Mouse (Mus musculus) heart, embryonic 16.5 days (tissue): ENCODE results near the gene Cmya5. TPM values are rescaled to one million over a fixed set of nuclear protein-coding genes. Genes with fewer than 3 reads are reported as not detected.

Source experiments
- ATAC-seq: fragments of 200-750 bp; cut with Nextera tagmentation; replicated peaks from 2 replicates; pipeline ENCODE4 v1.8.0; 2017; ENCODE audit warnings: moderate number of reproducible peaks; ENCODE audit not compliant: insufficient read depth, low FRiP score; ENCODE audit errors: extremely low read depth
- H3K27ac ChIP-seq: fragments of 300-500 bp; sonication (generic); 2 replicates; pipeline ENCODE4 v1.5.1; 2014; ENCODE audit warnings: mild to moderate bottlenecking, low read length, control low read depth, moderate library complexity
- H3K27me3 ChIP-seq: fragments of 300-500 bp; sonication (generic); 2 replicates; pipeline ENCODE4 v1.6.1; 2014; ENCODE audit warnings: low read length, mixed read lengths; ENCODE audit not compliant: control insufficient read depth, insufficient read depth
- H3K36me3 ChIP-seq: fragments of 300-500 bp; sonication (generic); 2 replicates; pipeline ENCODE4 v1.6.1; 2014; ENCODE audit not compliant: control insufficient read depth, insufficient read depth
- H3K4me1 ChIP-seq: fragments of 300-500 bp; sonication (generic); 2 replicates; pipeline ENCODE4 v1.6.1; 2014; ENCODE audit warnings: low read length, mixed read lengths; ENCODE audit not compliant: control insufficient read depth, insufficient read depth
- H3K4me2 ChIP-seq: fragments of 300-500 bp; sonication (generic); 2 replicates; pipeline ENCODE4 v1.6.1; 2014; ENCODE audit warnings: low read depth, mild to moderate bottlenecking, control low read depth, low read length
- H3K4me3 ChIP-seq: fragments of 300-500 bp; sonication (generic); 2 replicates; pipeline ENCODE4 v1.5.1; 2014; ENCODE audit warnings: mild to moderate bottlenecking, control low read depth, low read length
- H3K9ac ChIP-seq: fragments of 300-500 bp; sonication (generic); 2 replicates; pipeline ENCODE4 v1.6.1; 2014; ENCODE audit warnings: low read length, control low read depth
- H3K9me3 ChIP-seq: fragments of 300-500 bp; sonication (generic); replicated peaks from 2 replicates; pipeline ENCODE4 v1.6.1; 2016; ENCODE audit warnings: low read length; ENCODE audit not compliant: control insufficient read depth
- WGBS: fragments of 180-500 bp; shearing (Covaris S2); extraction: QIAGEN DNeasy Blood & Tissue Kit; methylation state at CpG from one replicate; pipeline ENCODE4 v1.1.7; 2014; 5-methylcytosine and 5-hydroxymethylcytosine counted together
- polyA plus RNA-seq: library from polyadenylated mRNA; unstranded; fragments of >200 nt; fragmentation: Nextera tagmentation; extraction: Ambion mirVana; gene quantifications from 2 replicates; pipeline ENCODE4 v1.2.1, GENCODE M21; 2015

Cmya5 gene
- polyA plus RNA-seq, 1 experiment from 2014 or later = 5.5 TPM

- Histone ChIP-seq H3K9ac (no peak overlapping the region), H3K36me3 (peaks cover 11% of the 10 kb centered on the region), H3K4me2 (no peak overlapping the region), H3K27me3 (no peaks in the 10 kb centered on the region), H3K27ac (no peak overlapping the region), H3K4me1 (peaks cover 11% of the 10 kb centered on the region), H3K4me3 (no peak overlapping the region), H3K9me3 (no peaks in the 10 kb centered on the region; the same call in 1 of the 2 replicates)
- no peak for ATAC-seq
- WGBS = 84% methylated on average over 3 of the region's 3 CpGs
Observed at GRCm38 (mm10) chr13:93098596-93098995, 45.9 kb downstream of the Cmya5 start.

GRCm38 (mm10) chr13:93096643-93097042 lies 47.9 kb downstream of the Cmya5 start:
- WGBS = 89% methylated on average over 6 of the region's 6 CpGs
- H3K9me3 ChIP-seq = no peaks in the 10 kb centered on the region
- no peak for ATAC-seq
- H3K27me3 ChIP-seq = no peaks in the 10 kb centered on the region
- no peak overlapping the region for H3K4me2 ChIP-seq
- H3K9ac ChIP-seq = no peak overlapping the region
- H3K4me3 ChIP-seq = no peak overlapping the region
- H3K4me1 ChIP-seq = peaks cover 11% of the 10 kb centered on the region
- H3K27ac ChIP-seq = no peak overlapping the region
- peaks cover 13% of the 10 kb centered on the region for H3K36me3 ChIP-seq

DNA sequence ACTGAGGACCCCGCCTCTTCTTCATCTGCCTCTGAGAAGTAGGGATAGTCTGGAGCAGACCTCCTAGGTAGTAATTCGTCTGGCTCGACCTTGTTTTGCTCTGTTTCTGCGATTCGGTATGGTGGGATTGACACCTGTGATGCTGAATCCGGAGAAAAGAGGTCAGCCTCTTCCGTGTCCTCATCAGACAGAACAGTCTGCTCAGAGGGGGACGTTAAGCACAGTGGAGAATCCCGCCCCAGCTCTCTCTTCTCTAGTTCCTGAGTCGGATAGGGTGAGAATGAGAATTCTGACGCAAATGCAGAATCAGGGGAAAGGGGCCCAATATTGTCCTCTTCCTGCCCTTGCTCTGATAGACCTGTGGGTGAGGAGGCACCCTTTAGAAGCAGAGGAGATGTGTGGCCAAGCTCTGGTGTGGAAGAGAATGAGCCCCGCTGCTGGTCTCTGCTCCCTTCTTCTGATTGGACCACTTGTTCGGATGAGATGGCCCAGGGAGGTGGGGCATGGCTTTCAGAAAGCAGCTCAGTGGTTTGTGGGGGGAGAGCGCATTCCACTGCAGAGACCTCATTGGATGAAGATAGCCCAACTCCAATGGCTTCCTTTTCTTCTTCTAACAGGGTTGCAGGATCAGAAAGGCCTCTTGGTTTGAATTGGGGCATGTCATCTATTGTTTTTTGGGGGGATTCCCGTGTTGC lies 49.3 kb downstream of the Cmya5 start:
- peaks cover 13% of the 10 kb centered on the region for H3K36me3 ChIP-seq
- H3K4me1 ChIP-seq = peaks cover 11% of the 10 kb centered on the region
- no peak overlapping the region for H3K9ac ChIP-seq
- no peaks in the 10 kb centered on the region for H3K27me3 ChIP-seq
- WGBS = 85% methylated on average over 15 of the region's 15 CpGs
- H3K9me3 ChIP-seq = no peaks in the 10 kb centered on the region
- no peak overlapping the region for H3K27ac ChIP-seq
- ATAC-seq = no peak
- H3K4me3 ChIP-seq = no peak overlapping the region
- no peak overlapping the region for H3K4me2 ChIP-seq

- peaks cover 11% of the 10 kb centered on the region for H3K4me1 ChIP-seq
- H3K4me3 ChIP-seq = no peak overlapping the region
- ATAC-seq = peak; percentile 18; the same call in 1 of the 2 replicates
- no peak overlapping the region for H3K27ac ChIP-seq
- no peak overlapping the region for H3K4me2 ChIP-seq
- no peak overlapping the region for H3K9ac ChIP-seq
- H3K9me3 ChIP-seq = no peaks in the 10 kb centered on the region
- H3K27me3 ChIP-seq = no peaks in the 10 kb centered on the region
- H3K36me3 ChIP-seq = peaks cover 13% of the 10 kb centered on the region
- WGBS = 42% methylated on average over 10 of the region's 10 CpGs
Observed at GRCm38 (mm10) chr13:93094204-93094935, 50.2 kb downstream of the Cmya5 start.

- Histone ChIP-seq H3K36me3 (peaks cover 13% of the 10 kb centered on the region), H3K4me3 (no peak overlapping the region), H3K9me3 (no peaks in the 10 kb centered on the region), H3K9ac (no peak overlapping the region), H3K4me1 (peaks cover 11% of the 10 kb centered on the region), H3K27me3 (no peaks in the 10 kb centered on the region), H3K4me2 (no peak overlapping the region), H3K27ac (no peak overlapping the region)
- 70% methylated on average over 5 of the region's 5 CpGs for WGBS
- ATAC-seq = no peak
Observed at GRCm38 (mm10) chr13:93093697-93094096, 50.8 kb downstream of the Cmya5 start.

DNA sequence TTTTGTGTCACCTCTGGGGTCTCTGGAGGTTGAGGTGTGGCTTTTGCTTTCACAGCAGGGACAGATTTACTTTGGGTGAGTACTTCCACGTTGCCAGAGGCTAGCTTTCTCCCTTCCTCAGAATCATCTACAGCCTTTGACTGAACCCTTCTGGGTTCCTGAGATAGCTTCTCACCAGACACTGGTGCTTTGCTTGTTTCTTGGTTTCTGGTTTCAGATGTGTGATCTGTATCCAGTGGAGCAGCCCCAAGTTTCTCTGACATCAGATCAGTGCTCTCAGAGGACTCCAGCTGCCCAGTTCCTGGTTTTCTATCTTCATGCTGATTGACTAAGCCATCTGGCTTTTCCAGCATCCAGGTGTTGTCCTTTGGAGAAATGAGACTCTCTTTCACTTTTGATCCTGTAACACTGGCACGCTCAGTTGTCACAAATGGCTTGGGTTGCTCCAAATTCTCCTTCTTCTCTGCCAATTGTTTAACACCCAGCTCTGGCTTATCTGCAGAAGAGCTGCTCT lies 51.6 kb downstream of the Cmya5 start:
- 76% methylated on average over 2 of the region's 2 CpGs for WGBS
- peaks cover 11% of the 10 kb centered on the region for H3K4me1 ChIP-seq
- H3K27me3 ChIP-seq = no peaks in the 10 kb centered on the region
- ATAC-seq = no peak
- no peak overlapping the region for H3K9ac ChIP-seq
- no peak overlapping the region for H3K27ac ChIP-seq
- H3K36me3 ChIP-seq = peaks cover 12% of the 10 kb centered on the region
- no peak overlapping the region for H3K4me3 ChIP-seq
- no peaks in the 10 kb centered on the region for H3K9me3 ChIP-seq
- H3K4me2 ChIP-seq = no peak overlapping the region

DNA sequence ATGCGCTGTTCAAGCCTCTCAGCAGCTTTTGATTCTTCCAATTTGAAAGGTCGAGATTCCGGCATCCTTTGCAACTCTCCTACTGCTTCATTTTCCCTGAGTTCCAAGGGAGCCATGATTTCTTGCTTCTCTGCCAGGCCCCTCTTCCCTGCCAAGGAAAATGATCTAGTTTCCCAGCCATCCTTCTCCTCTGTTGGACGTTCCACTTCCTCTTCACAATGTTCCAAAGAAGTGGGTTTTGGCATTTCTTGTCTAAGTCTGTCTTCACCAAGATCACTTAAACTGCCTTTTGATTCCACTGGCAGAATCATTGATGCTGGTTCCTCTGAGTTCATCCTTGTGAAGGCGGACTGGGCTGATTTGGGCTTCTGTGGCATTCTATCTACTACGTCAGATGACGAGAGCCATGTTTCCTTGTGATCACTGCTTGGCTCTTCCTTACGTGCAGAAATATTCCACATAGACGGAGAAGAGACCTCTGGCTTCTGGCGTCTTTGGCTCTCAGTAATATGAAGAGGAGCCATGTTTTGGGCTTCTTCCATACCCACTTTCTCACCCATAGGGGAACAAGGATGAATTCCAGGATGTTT lies 52.6 kb downstream of the Cmya5 start:
- Histone ChIP-seq H3K9ac (no peak overlapping the region), H3K4me2 (no peak overlapping the region), H3K36me3 (peaks cover 9% of the 10 kb centered on the region), H3K27me3 (no peaks in the 10 kb centered on the region), H3K4me3 (no peak overlapping the region), H3K4me1 (peaks cover 11% of the 10 kb centered on the region), H3K9me3 (no peaks in the 10 kb centered on the region), H3K27ac (no peak overlapping the region)
- WGBS = 80% methylated on average over 10 of the region's 10 CpGs
- no peak for ATAC-seq

DNA sequence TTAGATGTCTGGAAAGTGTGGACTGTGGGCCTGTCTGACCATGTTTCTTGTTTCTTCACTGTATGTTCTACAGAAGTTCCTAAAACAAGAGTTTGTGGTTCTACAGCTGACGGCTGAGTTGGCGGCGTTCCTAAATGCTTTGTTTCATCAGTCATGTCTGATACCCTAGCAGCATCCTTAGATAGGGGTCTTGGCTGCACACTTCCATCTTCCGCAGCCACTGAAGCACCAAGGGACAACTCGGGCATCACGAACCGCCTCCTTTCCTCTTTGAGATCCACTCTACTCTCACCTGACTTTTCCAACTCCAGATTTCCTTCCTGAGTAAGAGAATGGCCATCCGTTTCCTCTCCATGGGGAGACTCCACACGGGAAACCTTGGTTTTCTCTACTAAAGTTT lies 53.3 kb downstream of the Cmya5 start:
- Histone ChIP-seq H3K27ac (no peak overlapping the region), H3K4me1 (peaks cover 11% of the 10 kb centered on the region), H3K36me3 (peaks cover 9% of the 10 kb centered on the region), H3K9ac (no peak overlapping the region), H3K9me3 (no peaks in the 10 kb centered on the region), H3K4me3 (no peak overlapping the region), H3K4me2 (no peak overlapping the region), H3K27me3 (no peaks in the 10 kb centered on the region)
- ATAC-seq = no peak
- WGBS = 77% methylated on average over 9 of the region's 9 CpGs

DNA sequence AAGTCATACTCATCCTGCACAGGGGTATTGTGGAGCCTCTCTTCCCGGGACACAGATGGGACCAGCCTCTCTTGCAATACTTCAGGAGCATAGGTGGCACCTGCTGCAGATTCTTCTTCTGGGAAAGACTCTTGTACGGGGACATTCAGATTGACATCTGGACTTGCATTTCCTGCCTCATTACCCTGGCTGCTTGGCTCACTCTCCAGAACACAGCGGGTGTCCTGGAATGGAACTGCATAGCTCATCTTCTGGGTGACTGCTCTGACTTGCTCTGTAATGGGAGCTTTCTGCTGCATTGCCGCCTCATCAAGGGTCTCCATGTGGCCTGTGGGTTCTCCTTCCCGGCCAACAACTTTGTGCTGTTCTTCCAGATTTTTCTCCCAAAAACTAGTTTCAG lies 55.0 kb downstream of the Cmya5 start:
- Histone ChIP-seq H3K9ac (no peak overlapping the region), H3K27me3 (no peaks in the 10 kb centered on the region), H3K9me3 (no peaks in the 10 kb centered on the region), H3K4me3 (no peak overlapping the region), H3K27ac (no peak overlapping the region), H3K4me2 (no peak overlapping the region), H3K36me3 (0 out of 2 replicates have a peak, but pooled peaks cover 5% of the 10 kb centered on the region), H3K4me1 (peaks cover 8% of the 10 kb centered on the region)
- 84% methylated on average over 5 of the region's 5 CpGs for WGBS
- no peak for ATAC-seq
